Mouse (Mus musculus): ENCODE data around the gene Dnph1.
A peak's percentile ranks its signal among the peaks of the same experiment; 100 is the strongest.

Dnph1 gene

DNA sequence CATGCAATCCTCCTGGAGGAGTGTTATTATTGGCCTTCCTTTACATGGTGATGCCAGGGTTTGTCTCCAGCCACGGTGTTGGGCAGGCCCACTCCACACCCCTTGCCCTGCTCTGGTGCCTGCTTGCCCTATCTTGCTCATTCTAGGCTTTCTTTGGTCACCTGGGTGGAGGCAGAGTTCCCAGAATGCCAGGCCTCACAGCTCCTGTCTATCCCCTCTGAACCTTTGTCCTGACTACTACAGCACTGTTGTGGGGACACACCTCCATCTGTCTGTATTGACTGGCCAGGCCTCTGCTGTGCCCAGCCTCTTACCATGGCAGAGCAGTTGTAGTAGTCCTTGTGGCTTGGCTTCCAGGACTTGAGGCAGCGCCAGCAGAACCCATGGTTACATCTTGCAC lies 6.3 kb downstream of the Dnph1 start:
- DNase-seq (ENCODE audit: low spot score in 2 of 2), result no peak

DNA sequence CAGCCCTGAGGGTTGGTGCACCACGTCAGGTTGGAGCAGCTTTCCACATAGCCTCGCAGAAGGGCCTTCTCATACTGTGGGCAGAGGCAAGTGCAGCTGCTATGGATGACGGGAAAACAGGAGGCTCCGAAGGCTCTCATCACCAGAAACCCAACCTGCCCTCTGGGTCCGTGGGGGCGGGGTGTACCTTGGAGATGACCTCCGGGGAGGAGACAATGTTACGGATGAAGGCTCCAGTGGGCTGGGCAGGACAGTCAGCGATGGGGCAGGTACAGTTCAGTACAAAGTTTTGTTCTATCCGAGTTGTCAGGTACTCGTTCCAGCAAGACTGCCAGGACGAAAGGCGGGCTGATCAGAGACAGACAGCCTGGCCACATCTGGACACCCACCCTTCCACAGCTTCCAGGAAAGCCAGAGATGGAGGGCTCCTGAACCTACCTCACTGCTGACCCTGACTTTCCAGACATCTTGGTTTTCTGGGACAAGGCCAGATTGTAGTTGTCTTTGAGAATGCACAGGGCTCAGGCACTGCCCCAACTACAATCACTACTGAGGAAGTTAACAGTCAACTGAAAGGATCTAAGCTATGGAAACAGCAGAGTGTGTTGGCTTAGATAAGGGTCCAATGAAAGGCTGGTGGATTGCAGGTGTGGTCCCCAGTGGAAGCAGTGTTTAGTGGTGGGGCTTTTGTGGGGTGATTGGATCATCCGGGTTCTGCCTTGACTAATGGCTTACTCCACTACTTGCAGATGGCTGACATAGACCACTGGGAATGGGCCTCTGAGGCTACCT lies 7.5 kb downstream of the Dnph1 start:
- no peak for DNase-seq (ENCODE audit: low spot score in 2 of 2)

DNA sequence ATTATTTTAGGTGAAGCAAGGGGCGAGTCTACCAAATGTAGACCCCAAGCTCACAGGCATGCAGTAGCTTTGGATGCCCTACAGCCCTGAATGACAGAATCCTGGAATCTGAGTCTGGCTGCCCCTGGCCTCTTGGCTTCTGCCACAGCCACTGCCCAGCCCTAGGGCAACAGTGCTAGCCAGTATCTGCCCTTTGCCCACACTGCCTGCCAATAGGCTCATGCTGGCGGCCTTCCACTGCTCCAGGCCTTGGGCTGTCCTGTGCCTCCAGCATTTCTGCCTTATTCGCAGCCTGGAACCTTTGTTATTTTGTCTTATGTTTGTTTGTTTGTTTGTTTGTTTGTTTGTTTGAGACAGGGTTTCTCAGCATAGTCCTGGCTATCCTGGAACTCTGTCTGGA lies 9.1 kb downstream of the Dnph1 start:
- no peak for DNase-seq (ENCODE audit: low spot score in 2 of 2)

DNA sequence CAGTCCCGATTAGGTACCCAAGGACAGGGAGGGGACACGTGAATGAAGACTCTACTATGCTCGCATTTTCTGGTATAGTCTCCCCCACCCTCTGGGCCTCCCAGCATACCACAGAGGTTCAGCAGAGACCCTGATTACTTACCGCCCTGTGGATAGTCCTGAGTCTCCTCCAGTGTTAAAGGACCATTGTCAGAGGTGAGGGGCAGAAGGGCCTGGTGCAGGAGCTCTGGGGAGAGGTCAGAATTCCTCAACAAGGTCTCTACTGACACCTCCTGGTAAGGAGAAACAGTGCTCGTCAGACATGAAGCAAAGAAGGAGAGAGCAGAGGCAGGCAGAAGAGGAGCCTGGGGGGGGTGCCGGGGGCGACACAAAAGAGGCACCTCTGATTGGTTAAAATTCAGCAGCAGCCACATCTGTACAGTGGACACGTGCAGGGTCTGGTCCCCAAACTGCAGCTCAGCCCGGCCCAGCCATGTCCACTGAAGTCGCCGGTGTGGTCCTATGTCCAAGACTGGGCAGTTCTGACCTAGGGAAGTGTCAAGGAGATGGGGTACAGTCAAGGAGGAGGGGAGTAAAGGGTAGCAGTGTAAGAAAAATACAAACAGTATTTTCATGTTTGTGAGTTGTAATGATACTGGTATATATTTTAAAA lies 14.7 kb downstream of the Dnph1 start:
- no peak for DNase-seq (ENCODE audit: low spot score in 2 of 2)

DNA sequence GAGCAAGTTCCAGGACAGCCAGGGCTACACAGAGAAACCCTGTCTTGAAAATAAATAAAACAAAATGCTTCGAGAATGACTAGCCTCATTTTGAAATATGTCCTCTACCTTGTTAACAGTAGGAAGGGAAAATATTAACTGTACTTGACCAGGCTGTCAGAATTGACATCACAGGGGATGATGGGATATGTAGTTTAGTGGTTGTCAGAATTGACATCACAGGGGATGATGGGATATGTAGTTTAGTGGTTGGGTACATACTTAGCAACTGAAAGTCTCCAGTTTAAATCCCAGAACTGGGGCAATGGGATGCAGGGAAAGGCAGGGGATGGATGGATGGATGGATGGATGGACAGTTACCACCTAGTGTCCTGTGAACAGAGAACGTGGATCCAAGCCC lies 16.8 kb downstream of the Dnph1 start:
- no peak for DNase-seq (ENCODE audit: low spot score in 2 of 2)

GRCm38 (mm10) chr17:46519971-46520370 lies 23.5 kb downstream of the Dnph1 start:
- peak in 1 of 2 experiments; percentile 57 for DNase-seq (ENCODE audit: low spot score in 2 of 2)

GRCm38 (mm10) chr17:46520385-46520979 lies 24.0 kb downstream of the Dnph1 start:
- peak in 1 of 2 experiments; percentile 56 for DNase-seq (ENCODE audit: low spot score in 2 of 2)

DNA sequence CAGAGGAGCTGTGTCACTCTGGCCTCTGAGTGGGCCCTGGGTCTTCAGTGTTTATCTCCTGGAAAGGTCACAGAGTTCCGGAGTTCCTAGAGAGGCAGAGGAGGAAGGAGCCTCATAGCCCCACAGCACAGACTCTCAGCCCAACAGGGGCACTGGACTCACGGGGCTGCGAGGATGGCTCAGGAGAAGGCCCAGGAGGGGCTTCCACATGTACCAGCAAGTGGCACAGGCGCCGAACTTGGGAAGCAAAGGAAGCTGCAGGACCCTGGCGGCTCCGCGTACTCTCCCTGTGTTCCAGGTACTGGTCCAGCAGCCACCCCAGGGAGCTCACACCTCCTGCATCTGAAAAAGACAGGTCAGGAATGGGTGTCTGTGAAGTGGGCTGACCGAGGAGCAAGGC lies 24.7 kb downstream of the Dnph1 start:
- peak in 1 of 2 experiments; percentile 60 for DNase-seq (ENCODE audit: low spot score in 2 of 2)

GRCm38 (mm10) chr17:46521963-46522668 lies 25.6 kb downstream of the Dnph1 start:
- peak in 1 of 2 experiments; percentile 56 for DNase-seq (ENCODE audit: low spot score in 2 of 2)

DNA sequence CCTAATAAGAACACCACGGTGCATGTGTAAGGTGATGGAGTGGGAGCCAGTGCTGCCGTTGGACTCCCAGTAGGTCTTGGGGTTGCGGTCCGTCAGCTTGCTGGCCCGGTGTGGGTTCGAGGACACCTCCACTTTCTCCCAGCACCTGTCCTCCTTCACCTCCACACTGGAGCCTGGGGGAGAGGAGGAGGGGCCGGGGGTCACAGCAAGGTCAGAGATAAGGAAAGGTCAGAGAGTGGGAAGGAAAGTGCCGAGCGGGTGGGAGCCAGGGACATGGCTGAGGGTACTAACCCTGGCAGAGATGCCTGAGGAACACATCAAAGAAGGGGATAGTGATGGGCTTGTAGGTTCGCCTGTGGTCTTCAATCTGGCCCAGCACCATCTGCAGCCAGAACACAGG lies 28.6 kb downstream of the Dnph1 start:
- DNase-seq (ENCODE audit: low spot score in 2 of 2), result peak in 1 of 2 experiments; percentile 60

DNA sequence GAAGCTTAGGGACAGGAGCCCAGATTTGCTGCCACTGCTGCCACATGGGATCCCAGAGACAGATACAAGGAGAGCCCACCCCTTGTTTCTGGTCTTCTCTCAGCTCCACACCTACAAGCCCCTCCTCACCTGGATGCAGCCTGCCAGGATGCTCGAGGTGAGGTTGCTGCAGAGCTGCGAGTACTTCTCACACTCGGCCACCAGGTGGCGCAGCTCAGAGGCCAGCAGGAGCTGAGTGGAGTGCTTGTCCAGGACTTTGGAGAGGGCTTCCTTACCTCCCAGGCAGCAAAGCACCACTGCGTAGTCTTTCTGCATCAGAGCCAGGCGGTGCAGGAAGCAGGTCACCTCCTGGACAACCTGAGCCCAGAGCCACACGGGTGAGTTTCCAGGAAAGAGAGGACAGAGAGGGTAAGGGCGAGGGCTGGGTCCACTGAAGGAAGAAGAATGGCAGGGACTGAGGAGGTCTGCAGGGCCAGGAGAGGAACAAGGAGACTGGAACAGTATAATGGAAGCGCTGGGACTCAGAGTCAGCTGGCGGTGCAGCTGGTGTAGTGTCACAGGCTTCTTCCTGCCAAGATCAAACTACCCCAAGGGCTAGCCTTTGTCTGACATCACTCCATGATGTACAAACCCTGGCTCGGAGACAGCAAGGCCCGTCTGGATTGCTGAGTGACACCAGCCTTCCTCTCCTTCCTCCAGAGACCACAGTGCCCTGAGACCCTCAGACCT lies 29.2 kb downstream of the Dnph1 start:
- peak; percentile 68 to 90 for DNase-seq (ENCODE audit: low spot score in 2 of 2)

DNA sequence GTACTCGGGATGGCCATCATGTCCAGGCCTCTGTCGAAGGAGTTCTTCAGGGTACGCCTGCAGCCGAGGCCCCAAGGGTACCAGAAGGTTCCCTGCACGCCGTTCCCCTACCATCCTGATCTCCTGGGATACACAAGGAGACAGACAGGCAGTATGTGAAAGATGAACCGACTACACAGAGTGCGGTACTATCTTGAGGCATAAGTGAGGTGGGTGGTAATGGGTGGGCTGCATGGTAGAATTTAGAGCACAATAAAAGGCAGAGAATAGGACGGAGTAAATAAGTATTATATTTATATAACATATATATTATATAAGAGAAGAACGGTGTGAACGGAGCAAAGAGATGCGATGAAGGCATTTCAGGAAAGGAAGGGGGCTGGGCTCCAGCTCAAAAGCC lies 47.1 kb downstream of the Dnph1 start:
- no peak for DNase-seq (ENCODE audit: low spot score in 2 of 2)

GRCm38 (mm10) chr17:46545813-46546564 lies 49.5 kb downstream of the Dnph1 start, which contains the start of gene Cul9:
Gene Cul9 (minus strand): TSS chr17:46546388.
- peak in 1 of 2 experiments; percentile 70 for DNase-seq (ENCODE audit: low spot score in 2 of 2)

- DNase-seq (ENCODE audit: low spot score in 2 of 2), result no peak
Measured at GRCm38 (mm10) chr17:46546591-46546990, 50.1 kb downstream of the Dnph1 start.

DNA sequence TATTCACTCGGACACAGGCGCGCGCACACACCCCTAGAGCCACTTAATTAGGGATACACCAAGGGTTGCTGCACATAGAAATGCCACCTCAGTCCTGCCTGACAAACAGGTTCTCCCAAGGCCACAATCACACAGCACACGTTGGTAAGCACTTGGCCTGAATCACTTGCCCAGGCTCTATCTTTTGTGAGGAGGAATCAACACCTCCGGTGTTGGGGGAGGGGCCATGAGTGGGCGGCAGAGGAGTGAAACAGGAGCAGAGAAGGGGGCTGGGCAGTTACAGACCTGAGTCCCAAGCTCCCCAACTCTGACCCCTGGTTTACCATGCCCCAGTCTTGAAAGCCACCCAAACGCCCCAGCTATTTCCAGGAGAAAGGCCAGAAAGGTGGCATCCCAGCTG lies 50.5 kb downstream of the Dnph1 start:
- no peak for DNase-seq (ENCODE audit: low spot score in 2 of 2)

GRCm38 (mm10) chr17:46547923-46548322 lies 51.4 kb downstream of the Dnph1 start:
- DNase-seq (ENCODE audit: low spot score in 2 of 2), result no peak

GRCm38 (mm10) chr17:46548741-46549140 lies 52.2 kb downstream of the Dnph1 start:
- DNase-seq (ENCODE audit: low spot score in 2 of 2), result no peak

DNA sequence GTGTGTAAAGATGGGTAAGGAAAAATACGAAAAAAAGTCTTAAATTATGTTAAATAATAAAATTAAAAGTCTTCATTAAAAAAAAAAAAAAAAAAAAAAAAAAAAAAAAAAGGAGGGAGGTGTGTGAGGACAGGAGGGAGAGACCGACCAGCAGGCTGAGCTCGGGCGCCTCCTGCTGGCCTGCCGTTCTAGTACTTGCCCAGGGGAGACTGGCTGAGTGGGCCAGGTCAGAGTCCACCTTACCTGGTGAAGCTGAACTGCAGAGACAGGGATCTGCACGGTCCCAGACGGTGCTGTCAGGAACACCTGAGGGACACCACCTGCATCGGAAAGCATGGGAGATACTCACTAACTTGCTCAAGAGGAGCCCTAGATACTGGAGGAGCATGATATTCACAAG lies 52.7 kb downstream of the Dnph1 start:
- DNase-seq (ENCODE audit: low spot score in 2 of 2), result peak; percentile 56 to 76

All from spleen, postnatal 4 days (tissue).